Mouse (Mus musculus) gastrocnemius, postnatal 10 days (tissue): ENCODE measurements around the gene Btbd35f28. TPM values are rescaled to one million over a fixed set of nuclear protein-coding genes. Genes with fewer than 3 reads are reported as not detected.
"Not testable (repeated sequence)": the region's sequence is repeated elsewhere in the genome, so short reads cannot be mapped to it uniquely, and the experiment has no call there.

Experiments used
- DNase-seq: peaks from one replicate; pipeline ENCODE4 v3.0.0; 2021; ENCODE audit warnings: mixed read lengths
- long read RNA-seq, 2 experiments: library from polyadenylated mRNA; stranded (forward); transcript quantifications; one replicate each; pipeline ENCODE4 v2.0.0; 2021
- total RNA-seq, 2 experiments: library from RNA; stranded (reverse); gene quantifications; 2 replicates each; pipeline ENCODE4 v1.2.3; 2021

Btbd35f28 gene
- not detected for total RNA-seq
- long read RNA-seq, experiment 1, result 0 reads
- long read RNA-seq, experiment 2, result 0 reads

GRCm38 (mm10) chrX:4196276-4196675 is at the start of gene Btbd35f28:
Gene Btbd35f28 (plus strand): TSS chrX:4196576.
- DNase-seq, result not testable (repeated sequence)

Other genes starting within 250 kb of the Btbd35f28 start
- gene Btbd35f16, start 239.6 kb upstream of the Btbd35f28 start, total RNA-seq, result not detected
- not detected for gene Btbd35f3, start 158.9 kb upstream of the Btbd35f28 start, total RNA-seq
- gene Btbd35f20, start 94.7 kb downstream of the Btbd35f28 start, total RNA-seq, result not detected
- not detected for gene Btbd35f17, start 174.1 kb downstream of the Btbd35f28 start, total RNA-seq